Mouse (Mus musculus) neural tube, embryonic 10.5 days (tissue): ENCODE results near the gene Col26a1.
A peak's percentile ranks its signal among the peaks of the same experiment; 100 is the strongest.

Experiments
- DNase-seq: peaks from one replicate; pipeline ENCODE4 v3.0.0-alpha.2; 2017; ENCODE audit warnings: low spot score; ENCODE audit errors: extremely low spot score

Col26a1 gene

DNA sequence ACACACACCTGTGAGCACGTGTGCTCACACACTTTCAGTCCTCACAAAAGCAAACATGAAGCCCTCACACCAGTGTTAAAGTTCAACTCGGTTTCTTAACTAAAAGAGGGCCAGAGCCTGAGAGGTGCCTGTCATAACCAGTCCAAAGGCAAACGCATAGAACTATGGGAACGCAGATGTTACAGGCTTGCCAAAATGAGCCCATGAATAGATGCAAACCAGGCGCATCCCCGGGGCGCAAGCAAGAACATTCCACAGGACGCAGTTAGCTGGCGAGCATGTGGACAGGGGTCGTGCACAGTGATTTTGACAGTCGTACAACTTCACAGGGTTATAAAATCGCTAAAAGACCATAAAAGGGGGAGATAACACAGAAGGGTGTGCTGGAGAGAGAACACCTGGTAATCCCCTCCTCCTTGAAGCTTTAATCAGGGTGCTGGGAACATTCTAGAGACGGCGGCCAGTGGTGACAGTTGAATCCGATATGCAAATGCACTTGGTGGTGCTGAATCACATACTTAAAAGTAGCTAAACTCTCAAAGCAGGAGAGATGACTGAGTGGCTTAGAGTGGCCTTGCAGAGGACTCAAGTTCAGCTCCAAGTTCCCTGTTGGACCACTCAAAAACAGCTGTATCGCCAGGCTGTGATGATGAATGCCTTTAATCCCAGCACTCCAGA is 76.5 kb downstream of the Col26a1 start:
- no peak for DNase-seq

GRCm38 (mm10) chr5:136805019-136805418 is 78.0 kb downstream of the Col26a1 start:
- DNase-seq, result no peak

GRCm38 (mm10) chr5:136804246-136804645 is 78.8 kb downstream of the Col26a1 start:
- DNase-seq, result peak; percentile 31

GRCm38 (mm10) chr5:136802732-136803131 is 80.3 kb downstream of the Col26a1 start:
- DNase-seq, result peak; percentile 31

DNA sequence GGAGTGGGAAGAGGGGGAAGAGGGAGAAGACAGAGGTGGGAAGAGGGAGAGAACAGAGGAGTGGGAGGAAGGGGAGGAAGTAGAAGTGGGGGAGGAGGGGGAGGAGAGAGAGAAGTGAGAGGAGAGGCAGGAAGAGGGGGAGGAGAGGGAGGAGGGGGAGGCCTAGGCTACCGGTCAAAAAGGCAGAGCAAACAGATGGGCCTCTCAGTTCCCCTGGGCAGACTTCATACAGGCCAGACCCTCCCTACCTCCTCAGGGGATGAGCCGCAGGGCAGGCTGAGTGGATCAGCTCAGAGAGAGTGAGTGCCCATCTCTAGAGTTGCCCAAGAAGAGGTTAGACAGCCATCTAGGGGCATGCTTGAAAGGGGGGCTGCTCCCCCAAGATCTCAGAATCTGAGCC is 86.1 kb downstream of the Col26a1 start:
- DNase-seq, result no peak

DNA sequence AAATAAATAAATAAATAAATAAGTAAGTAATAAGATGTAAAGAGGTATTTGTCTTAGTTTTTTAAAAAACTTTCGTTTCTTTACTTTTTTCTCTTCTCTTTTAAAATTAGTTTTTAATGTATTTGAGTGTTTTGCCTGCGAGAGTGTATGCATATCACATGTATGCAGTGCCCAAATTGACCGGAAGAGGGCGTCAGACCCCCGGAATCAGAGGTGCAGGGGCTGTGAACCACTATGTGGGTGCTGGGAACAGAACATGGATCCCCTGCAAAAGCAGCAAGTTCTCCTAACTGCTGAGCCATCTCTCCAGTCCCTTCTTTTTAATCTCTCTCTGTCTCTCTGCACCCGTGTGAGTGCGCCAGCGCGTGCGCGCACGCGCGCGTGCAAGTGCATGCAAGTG is 89.2 kb downstream of the Col26a1 start:
- no peak for DNase-seq

GRCm38 (mm10) chr5:136792541-136792940 is 90.5 kb downstream of the Col26a1 start:
- DNase-seq, result no peak

DNA sequence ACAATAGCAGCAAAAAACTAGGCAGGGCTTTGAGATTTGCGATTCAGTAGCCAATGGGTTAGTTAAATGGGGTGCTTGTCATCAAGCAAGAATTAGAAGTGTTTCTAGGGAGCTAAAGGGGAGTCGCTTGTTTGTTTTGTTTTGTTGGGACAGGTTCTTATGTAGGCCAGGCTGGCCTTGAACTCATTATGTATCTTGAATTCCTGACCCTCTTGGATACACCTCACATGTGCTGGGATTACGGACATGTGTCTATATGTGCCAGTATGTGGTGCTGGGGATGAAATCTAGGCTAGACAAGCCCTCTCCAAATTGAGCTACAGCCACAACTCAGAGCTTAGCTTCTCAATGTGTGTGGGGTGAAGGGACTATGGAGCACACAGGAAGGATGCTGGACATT is 91.8 kb downstream of the Col26a1 start:
- no peak for DNase-seq

- DNase-seq, result peak; percentile 97
These were observed 92.3 kb downstream of the Col26a1 start for GRCm38 (mm10) chr5:136790570-136791196.

- DNase-seq, result no peak
These were observed 98.5 kb downstream of the Col26a1 start for GRCm38 (mm10) chr5:136784531-136784930.

DNA sequence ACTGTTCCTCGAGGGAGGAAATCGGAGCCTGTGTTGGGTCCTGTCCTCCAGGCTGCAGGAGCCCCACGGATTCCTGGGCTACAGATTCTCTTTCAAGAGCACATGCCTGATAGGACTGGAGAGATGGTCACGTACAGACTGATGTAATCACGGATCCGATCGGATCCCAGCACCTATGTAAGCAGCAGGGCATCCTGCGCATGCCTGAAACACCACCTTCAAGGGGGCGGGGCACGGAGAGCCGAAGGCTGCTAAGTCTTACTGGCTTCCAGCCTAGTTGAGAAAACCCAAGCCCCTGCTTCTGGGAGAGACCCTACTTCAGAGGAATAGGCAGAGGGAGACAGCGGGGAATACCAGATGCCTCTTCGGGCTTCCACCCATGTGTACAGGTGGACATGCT is 100.4 kb downstream of the Col26a1 start:
- DNase-seq, result no peak

DNA sequence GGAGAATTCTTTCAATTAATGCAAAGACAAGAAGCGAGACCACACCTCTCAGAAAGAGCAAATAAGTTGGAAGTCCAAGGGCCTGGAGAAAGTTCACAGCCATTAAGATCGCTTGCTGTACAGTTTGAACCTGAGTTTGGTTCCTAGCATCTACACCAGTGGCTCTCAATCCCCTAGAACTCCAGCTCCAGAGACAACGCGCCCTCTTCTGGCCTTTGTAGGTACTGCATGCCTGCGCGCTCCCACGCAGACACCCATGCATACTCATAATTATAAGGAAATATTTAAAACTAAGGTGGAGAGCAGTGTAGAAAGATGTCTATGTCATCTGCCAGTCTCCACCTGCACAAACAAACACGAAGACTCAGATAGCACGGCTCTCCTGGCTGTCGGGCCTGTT is 102.5 kb downstream of the Col26a1 start:
- peak; percentile 69 for DNase-seq

DNA sequence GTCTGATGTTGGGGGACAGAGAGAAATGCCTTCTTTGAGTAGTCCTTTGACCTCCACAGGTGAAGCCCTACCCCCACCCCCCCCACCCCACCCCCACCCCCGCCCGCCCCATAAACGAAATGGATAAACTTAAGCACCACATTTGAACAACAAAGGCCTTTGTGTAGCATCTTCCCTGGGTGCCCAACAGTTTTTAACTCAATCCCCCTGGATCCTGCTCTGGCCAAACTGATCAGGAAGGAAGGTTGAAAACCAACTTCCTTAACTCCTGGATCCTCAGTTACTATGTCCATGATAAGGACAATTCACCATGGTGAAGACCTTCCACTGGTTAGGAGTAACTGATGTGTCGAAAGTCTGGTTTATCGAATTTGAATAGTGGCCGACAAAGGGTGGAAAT is 103.1 kb downstream of the Col26a1 start:
- DNase-seq, result no peak

- no peak for DNase-seq
These were observed 107.5 kb downstream of the Col26a1 start for GRCm38 (mm10) chr5:136775548-136775947.

- DNase-seq, result no peak
These were observed 109.7 kb downstream of the Col26a1 start for GRCm38 (mm10) chr5:136773044-136774039.

DNA sequence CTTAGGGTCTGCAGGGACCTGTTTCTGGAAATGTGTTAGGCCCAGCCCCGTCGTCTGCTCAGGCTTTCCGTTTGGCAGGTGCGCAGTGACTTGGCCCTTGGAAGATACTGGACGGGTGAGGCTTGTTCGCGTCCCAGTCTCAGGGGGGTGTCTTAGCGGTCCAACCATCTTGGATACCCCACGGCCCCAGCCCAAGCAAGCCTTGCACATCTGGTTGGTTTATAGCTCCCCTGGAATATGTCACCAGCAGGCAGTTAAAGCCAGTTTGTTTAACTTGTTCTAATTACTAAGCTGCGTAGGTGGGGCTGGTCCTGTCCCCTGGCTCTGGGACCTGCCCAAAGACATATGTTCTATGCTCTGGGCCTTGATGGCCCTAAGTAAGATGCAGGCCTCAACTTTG is 111.9 kb downstream of the Col26a1 start:
- no peak for DNase-seq

DNA sequence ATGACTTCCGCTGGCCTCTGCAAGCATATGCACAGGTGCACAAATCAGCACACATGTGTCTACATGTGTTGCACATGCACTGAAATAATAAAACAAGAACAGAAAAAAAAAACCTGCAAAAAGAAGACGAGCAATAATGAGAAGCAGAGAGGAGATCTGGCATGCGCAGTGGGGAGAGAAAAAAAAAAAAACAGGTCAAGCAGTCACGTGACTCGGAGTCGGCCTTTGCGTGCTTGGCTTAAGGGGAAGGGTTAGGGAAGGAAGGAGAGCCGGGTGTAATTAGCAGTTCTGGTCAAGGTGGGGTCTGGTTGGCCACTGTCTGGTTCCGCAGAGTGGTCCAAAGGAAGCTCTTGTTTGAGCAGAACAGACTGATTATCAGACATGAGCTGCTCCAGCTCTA is 115.7 kb downstream of the Col26a1 start:
- DNase-seq, result no peak

DNA sequence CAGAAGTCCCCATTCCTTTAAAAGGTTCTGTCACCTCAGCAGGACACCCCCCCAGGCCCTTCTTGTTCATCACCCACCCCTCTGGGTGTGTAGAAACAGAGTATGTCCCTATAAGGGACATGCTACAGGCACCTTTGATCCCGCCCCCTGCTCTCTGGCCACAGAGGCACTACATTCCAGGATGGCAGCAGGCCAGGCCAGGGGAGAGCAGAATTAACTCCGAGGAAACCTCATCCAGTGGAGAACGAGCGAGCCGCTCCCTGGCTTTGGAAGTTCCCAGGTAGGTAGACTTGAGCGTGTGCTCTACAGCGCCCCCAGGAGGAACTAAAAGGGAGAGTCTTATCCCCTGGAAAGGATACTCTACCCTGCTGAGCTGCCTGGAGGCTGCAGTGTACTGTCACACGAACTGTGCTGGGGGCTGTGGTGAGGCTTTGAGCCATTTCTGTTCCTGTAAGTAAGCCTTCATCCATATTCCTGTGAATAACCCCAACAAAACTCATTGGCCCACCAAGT is 118.8 kb downstream of the Col26a1 start:
- no peak for DNase-seq

GRCm38 (mm10) chr5:136760345-136760744 is 122.7 kb downstream of the Col26a1 start:
- DNase-seq, result no peak

- DNase-seq, result no peak
These were observed 123.2 kb downstream of the Col26a1 start for GRCm38 (mm10) chr5:136759781-136760180.

- peak; percentile 78 for DNase-seq
These were observed 127.3 kb downstream of the Col26a1 start for GRCm38 (mm10) chr5:136755696-136756095.
